Mouse (Mus musculus): ENCODE results near the gene Ptges3. TPM values are rescaled to one million over a fixed set of nuclear protein-coding genes. Genes with fewer than 3 reads are reported as not detected.

The Ptges3 gene
- polyA plus RNA-seq (2014; fragmentation: Nextera tagmentation; extraction: Ambion mirVana): 354 and 377 TPM in 2 replicates

DNA sequence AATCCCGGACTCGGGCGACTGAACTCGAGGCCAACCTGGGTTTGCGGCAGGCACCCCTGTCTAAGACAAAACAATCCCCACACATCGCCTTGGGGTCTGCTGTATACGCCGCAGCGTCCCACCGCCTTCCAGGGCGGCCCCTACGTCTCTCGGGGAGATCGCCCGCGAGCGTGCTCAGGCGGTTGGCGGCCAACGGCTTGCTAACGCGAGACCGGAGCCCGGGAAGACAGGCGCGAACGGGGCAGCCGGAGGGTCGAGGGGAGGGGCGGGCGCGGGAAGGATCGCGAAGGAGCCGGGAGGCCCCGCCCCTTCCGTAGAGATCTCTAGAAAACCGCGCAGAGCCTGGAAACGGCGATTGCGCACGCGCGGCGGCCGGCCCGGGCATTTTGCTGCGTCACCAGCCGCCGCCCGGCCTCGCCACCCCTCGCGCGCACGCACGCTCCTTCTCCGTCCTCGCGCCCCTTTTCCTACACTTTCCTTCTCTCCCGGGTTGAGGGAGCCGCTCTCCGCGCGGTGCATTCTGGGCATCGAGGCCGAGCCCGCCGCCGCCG is at the start of gene Ptges3:
TSS of gene Ptges3 (plus strand) at position 354 of the 551 bp plus-strand sequence.
- no peaks in the 10 kb centered on the region for H3K9me3 ChIP-seq (replicated peaks; ENCODE audit: control insufficient read depth, low read length)
- H3K4me3 ChIP-seq (ENCODE audit: low read depth, low read length): peak within 1 kb of the TSS; percentile 97
- peak within 1 kb of the TSS; percentile 86 for H3K4me2 ChIP-seq
- peak; percentile 89 for ATAC-seq (replicated peaks; ENCODE audit: insufficient number of reproducible peaks, low FRiP score, low TSS enrichment)
- peak within 1 kb of the TSS; percentile 99 for H3K27ac ChIP-seq (ENCODE audit: low read depth, low read length)
- H3K4me1 ChIP-seq (ENCODE audit: control insufficient read depth, insufficient read depth, low read length): peaks cover 12% of the 10 kb centered on the region; the same call in 1 of the 2 replicates
- no peaks in the 10 kb centered on the region for H3K27me3 ChIP-seq (ENCODE audit: control insufficient read depth, insufficient read depth, low read length)
- no peaks in the 10 kb centered on the region; the same call in 1 of the 2 replicates for H3K36me3 ChIP-seq (ENCODE audit: control insufficient read depth, insufficient read depth, low read length)
- WGBS (ENCODE audit: insufficient replicate concordance): under 1% methylated on average over 56 of the region's 72 CpGs
- peak within 1 kb of the TSS; percentile 98 for H3K9ac ChIP-seq (ENCODE audit: low read depth, low read length)

DNA sequence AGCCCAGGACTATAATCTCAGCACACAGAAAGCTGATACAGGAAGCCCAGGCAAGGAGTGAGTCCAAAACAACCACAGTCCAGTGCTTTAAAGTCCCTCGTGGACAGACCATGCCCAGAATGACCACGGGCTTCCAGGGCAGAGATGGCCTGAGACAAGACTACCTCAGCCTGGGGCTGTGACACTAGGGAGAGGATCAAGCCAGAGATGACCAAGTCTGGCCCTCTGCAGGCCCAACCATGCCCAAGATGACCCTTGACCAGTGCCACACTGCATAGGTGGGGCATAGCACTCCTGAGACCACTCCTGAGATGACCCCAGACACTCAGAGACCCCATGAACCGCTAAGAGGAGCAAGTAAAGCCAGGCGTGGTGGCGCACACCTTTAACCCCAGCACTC is 49.0 kb upstream of the Ptges3 start:
- WGBS (ENCODE audit: insufficient replicate concordance): 81% methylated on average over 5 of the region's 5 CpGs
- H3K4me2 ChIP-seq: no peak overlapping the region
- H3K36me3 ChIP-seq (ENCODE audit: control insufficient read depth, insufficient read depth, low read length): no peaks in the 10 kb centered on the region
- no peak overlapping the region for H3K9ac ChIP-seq (ENCODE audit: low read depth, low read length)
- no peaks in the 10 kb centered on the region for H3K4me1 ChIP-seq (ENCODE audit: control insufficient read depth, insufficient read depth, low read length)
- H3K27me3 ChIP-seq (ENCODE audit: control insufficient read depth, insufficient read depth, low read length): no peaks in the 10 kb centered on the region
- no peak overlapping the region for H3K27ac ChIP-seq (ENCODE audit: low read depth, low read length)
- ATAC-seq (replicated peaks; ENCODE audit: insufficient number of reproducible peaks, low FRiP score, low TSS enrichment): no peak; the same call in 1 of the 2 replicates
- no peak overlapping the region for H3K4me3 ChIP-seq (ENCODE audit: low read depth, low read length)
- H3K9me3 ChIP-seq (replicated peaks; ENCODE audit: control insufficient read depth, low read length): no peaks in the 10 kb centered on the region

DNA sequence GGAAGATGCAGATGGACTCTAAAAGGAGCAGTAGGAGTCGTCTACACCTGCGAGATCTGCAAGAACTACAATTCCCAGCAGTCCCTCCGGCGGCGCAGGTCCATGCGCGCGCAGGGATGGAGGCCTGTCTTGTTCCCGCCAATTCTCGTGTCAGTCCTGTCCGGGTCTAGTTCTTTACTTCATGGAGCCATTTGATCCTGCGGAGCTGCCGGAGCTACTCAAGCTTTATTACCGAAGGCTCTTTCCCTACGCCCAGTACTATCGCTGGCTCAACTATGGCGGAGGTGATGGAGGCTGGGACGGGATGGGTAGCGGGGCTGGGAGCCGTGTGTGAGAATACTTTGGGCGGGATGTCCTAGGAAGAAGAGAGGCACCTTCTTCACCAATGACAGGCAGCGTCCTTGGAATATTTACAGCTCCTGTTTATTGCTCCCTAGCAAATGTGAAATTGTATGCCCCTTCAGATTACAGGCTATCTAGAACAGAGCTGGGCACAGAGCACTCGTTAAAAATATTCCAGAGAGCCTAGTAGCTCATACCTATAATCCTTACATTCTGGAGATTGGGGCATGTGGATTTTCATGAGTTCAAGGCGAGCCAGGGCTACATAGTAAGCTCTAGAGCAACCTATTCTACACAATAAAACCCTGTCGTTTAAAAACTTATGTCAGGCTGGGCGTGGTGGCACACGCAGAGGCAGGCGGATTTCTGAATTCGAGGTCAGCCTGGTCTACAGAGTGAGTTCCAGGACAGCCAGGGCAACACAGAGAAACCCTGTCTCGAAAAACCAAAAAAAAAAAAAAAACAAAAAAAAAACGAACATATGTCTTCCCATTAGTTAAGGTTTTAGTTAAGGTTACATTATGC is 43.5 kb upstream of the Ptges3 start, which contains the start of gene Prim1:
TSS of gene Prim1 (plus strand) at position 101 of the 867 bp plus-strand sequence.
- 7% methylated on average over 31 of the region's 31 CpGs for WGBS (ENCODE audit: insufficient replicate concordance)
- peak within 1 kb of the TSS; percentile 82 for H3K9ac ChIP-seq (ENCODE audit: low read depth, low read length)
- peak within 1 kb of the TSS; percentile 54; the same call in 1 of the 2 replicates for H3K27ac ChIP-seq (ENCODE audit: low read depth, low read length)

DNA sequence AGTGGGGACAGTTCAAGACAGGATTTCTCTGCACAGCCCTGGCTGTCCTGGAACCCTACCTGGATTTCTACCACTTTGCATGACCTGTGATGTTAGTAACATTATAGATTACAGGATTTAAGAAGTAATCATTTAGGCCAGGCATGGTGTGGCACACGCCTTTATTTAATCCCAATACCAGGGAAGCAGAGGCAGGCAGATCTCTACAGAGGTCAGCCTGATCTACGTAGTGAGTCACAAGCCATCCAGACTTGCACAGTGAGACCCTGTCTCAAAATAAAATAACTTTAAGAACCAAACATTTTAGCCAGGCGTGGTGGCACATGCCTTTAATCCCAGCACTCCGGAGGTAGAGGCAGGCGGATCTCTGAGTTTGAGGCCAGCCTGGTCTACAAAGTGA is 36.6 kb upstream of the Ptges3 start:
- no peak overlapping the region for H3K4me2 ChIP-seq
- H3K9ac ChIP-seq (ENCODE audit: low read depth, low read length): no peak overlapping the region
- H3K27ac ChIP-seq (ENCODE audit: low read depth, low read length): no peak overlapping the region
- no peak for ATAC-seq (replicated peaks; ENCODE audit: insufficient number of reproducible peaks, low FRiP score, low TSS enrichment)
- H3K4me3 ChIP-seq (ENCODE audit: low read depth, low read length): no peak overlapping the region
- H3K27me3 ChIP-seq (ENCODE audit: control insufficient read depth, insufficient read depth, low read length): no peaks in the 10 kb centered on the region
- peaks cover 27% of the 10 kb centered on the region for H3K36me3 ChIP-seq (ENCODE audit: control insufficient read depth, insufficient read depth, low read length)
- H3K4me1 ChIP-seq (ENCODE audit: control insufficient read depth, insufficient read depth, low read length): no peaks in the 10 kb centered on the region
- 91% methylated on average over 5 of the region's 5 CpGs for WGBS (ENCODE audit: insufficient replicate concordance)
- no peaks in the 10 kb centered on the region for H3K9me3 ChIP-seq (replicated peaks; ENCODE audit: control insufficient read depth, low read length)

More for the DNA sequence above, 43.5 kb upstream of the Ptges3 start, which contains the start of gene Prim1:
- Histone ChIP-seq H3K36me3 (ENCODE audit: control insufficient read depth, insufficient read depth, low read length) (peaks cover 6% of the 10 kb centered on the region; the same call in 1 of the 2 replicates), H3K4me1 (ENCODE audit: control insufficient read depth, insufficient read depth, low read length) (no peaks in the 10 kb centered on the region), H3K9me3 (replicated peaks; ENCODE audit: control insufficient read depth, low read length) (no peaks in the 10 kb centered on the region), H3K4me2 (peak within 1 kb of the TSS; percentile 82), H3K27me3 (ENCODE audit: control insufficient read depth, insufficient read depth, low read length) (no peaks in the 10 kb centered on the region), H3K4me3 (ENCODE audit: low read depth, low read length) (peak within 1 kb of the TSS; percentile 81)
- peak; percentile 85 for ATAC-seq (replicated peaks; ENCODE audit: insufficient number of reproducible peaks, low FRiP score, low TSS enrichment)

DNA sequence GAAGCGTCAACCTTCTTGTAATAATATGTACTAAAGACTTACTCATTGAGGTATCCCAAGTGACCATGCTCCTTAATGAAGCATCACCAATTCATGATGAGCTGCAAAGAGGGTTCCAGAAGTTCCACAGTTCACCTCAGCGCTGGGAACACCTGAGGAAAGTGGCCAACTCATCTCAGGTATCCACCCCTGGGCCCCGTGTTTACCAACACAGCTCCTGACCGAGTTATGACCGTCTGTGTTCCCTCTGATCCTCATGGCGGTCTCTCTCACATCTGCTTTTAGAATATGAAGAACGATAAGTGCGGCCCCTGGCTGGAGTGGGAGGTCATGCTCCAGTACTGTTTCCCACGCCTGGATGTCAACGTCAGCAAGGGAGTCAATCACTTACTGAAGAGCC is 35.3 kb upstream of the Ptges3 start:
- Histone ChIP-seq H3K4me2 (no peak overlapping the region), H3K36me3 (ENCODE audit: control insufficient read depth, insufficient read depth, low read length) (peaks cover 29% of the 10 kb centered on the region)
- 92% methylated on average over 10 of the region's 10 CpGs for WGBS (ENCODE audit: insufficient replicate concordance)

DNA sequence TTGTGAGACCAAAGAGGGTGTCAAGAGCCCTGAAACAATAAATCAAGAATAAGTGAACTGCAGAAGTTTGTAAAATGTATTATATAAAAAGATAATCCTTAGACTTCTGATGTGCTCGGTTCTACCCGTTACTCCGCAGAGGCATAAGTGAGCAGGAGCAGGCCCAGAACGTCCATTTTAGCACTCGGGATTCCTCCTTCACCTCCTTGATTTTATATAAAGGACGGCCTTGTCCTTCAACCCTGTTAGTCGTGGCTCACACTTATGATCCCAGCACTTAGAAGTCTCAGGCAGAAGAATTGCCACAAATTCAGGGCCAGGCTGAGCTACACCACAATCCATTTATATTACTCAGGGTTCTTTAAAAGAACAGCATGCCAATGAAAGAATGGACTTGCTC is 28.8 kb upstream of the Ptges3 start:
- WGBS (ENCODE audit: insufficient replicate concordance): 91% methylated on average over 7 of the region's 7 CpGs
- Histone ChIP-seq H3K4me2 (no peak overlapping the region), H3K36me3 (ENCODE audit: control insufficient read depth, insufficient read depth, low read length) (peaks cover 10% of the 10 kb centered on the region), H3K27me3 (ENCODE audit: control insufficient read depth, insufficient read depth, low read length) (no peaks in the 10 kb centered on the region), H3K4me1 (ENCODE audit: control insufficient read depth, insufficient read depth, low read length) (peaks cover 4% of the 10 kb centered on the region; the same call in 1 of the 2 replicates), H3K9me3 (replicated peaks; ENCODE audit: control insufficient read depth, low read length) (no peaks in the 10 kb centered on the region), H3K9ac (ENCODE audit: low read depth, low read length) (no peak overlapping the region), H3K27ac (ENCODE audit: low read depth, low read length) (no peak overlapping the region), H3K4me3 (ENCODE audit: low read depth, low read length) (no peak overlapping the region)
- no peak for ATAC-seq (replicated peaks; ENCODE audit: insufficient number of reproducible peaks, low FRiP score, low TSS enrichment)

More for the DNA sequence above, 35.3 kb upstream of the Ptges3 start:
- Histone ChIP-seq H3K27ac (ENCODE audit: low read depth, low read length) (no peak overlapping the region), H3K4me3 (ENCODE audit: low read depth, low read length) (no peak overlapping the region), H3K4me1 (ENCODE audit: control insufficient read depth, insufficient read depth, low read length) (no peaks in the 10 kb centered on the region), H3K9ac (ENCODE audit: low read depth, low read length) (no peak overlapping the region), H3K9me3 (replicated peaks; ENCODE audit: control insufficient read depth, low read length) (no peaks in the 10 kb centered on the region), H3K27me3 (ENCODE audit: control insufficient read depth, insufficient read depth, low read length) (no peaks in the 10 kb centered on the region)
- ATAC-seq (replicated peaks; ENCODE audit: insufficient number of reproducible peaks, low FRiP score, low TSS enrichment): no peak

DNA sequence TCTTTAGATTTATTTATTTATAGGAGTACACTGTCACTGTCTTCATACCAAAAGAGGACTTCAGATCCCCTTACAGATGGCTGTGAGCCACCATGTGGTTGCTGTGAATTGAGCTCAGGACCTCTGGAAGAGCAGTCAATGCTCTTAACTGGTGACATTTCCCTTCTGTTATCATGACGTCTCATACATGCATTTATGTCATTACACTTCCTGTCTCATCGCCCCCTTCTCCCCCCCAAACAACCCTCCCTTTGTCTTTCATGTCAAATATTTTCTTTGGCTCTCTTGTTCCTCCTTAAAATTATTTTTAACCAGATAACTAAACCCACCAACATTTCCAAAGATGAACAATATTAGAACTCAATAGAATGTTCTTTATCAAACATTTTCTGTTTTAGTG is 27.9 kb upstream of the Ptges3 start:
- Histone ChIP-seq H3K4me3 (ENCODE audit: low read depth, low read length) (no peak overlapping the region), H3K9ac (ENCODE audit: low read depth, low read length) (no peak overlapping the region), H3K36me3 (ENCODE audit: control insufficient read depth, insufficient read depth, low read length) (peaks cover 6% of the 10 kb centered on the region), H3K9me3 (replicated peaks; ENCODE audit: control insufficient read depth, low read length) (no peaks in the 10 kb centered on the region), H3K4me1 (ENCODE audit: control insufficient read depth, insufficient read depth, low read length) (peaks cover 4% of the 10 kb centered on the region; the same call in 1 of the 2 replicates), H3K27me3 (ENCODE audit: control insufficient read depth, insufficient read depth, low read length) (no peaks in the 10 kb centered on the region), H3K27ac (ENCODE audit: low read depth, low read length) (no peak overlapping the region), H3K4me2 (no peak overlapping the region)
- ATAC-seq (replicated peaks; ENCODE audit: insufficient number of reproducible peaks, low FRiP score, low TSS enrichment): no peak
- WGBS (ENCODE audit: insufficient replicate concordance): 65% methylated on average over 2 of the region's 2 CpGs

DNA sequence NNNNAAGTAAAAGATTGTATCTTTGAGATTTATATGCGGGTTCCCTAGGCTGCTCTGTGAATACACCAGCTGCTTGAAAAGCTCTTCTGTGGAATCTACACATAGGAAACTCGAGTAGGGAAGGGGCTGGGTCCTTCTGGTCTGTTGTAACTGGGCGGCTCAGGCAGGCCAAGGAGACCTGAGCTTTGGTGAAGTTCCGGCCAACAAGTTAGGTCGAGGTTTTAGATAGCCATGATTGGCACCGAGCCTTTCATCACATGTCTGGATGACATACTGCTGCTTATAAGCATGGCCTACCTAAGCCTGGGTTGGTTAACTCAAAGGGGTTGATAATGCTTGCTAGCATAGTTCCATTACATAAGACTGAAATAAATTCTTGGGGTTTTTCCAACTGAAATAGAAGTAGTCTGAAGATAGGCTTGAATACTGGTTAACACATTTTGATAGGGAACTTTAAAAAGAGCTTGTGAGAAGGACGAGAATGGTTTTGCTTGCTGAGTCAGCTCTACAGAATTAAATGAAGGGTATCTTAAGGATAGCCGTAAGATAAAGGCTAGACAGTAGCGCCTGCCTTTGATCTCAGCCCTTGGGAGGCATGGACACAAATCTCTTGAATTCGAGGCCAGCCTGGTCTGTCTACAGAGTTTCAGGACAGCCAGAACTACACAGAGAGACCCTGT is 21.9 kb upstream of the Ptges3 start:
- H3K9ac ChIP-seq (ENCODE audit: low read depth, low read length): peak overlapping the region; percentile 100
- peak overlapping the region; percentile 98 for H3K27ac ChIP-seq (ENCODE audit: low read depth, low read length)
- no peaks in the 10 kb centered on the region for H3K9me3 ChIP-seq (replicated peaks; ENCODE audit: control insufficient read depth, low read length)
- WGBS (ENCODE audit: insufficient replicate concordance): 2% methylated on average over 10 of the region's 10 CpGs
- peak overlapping the region; percentile 100 for H3K4me3 ChIP-seq (ENCODE audit: low read depth, low read length)
- peaks cover 36% of the 10 kb centered on the region for H3K4me1 ChIP-seq (ENCODE audit: control insufficient read depth, insufficient read depth, low read length)
- peak overlapping the region; percentile 87 for H3K4me2 ChIP-seq
- peaks cover 6% of the 10 kb centered on the region for H3K36me3 ChIP-seq (ENCODE audit: control insufficient read depth, insufficient read depth, low read length)
- 0 out of 2 replicates have a peak, but pooled peaks have one; percentile 8 for ATAC-seq (replicated peaks; ENCODE audit: insufficient number of reproducible peaks, low FRiP score, low TSS enrichment)
- H3K27me3 ChIP-seq (ENCODE audit: control insufficient read depth, insufficient read depth, low read length): no peaks in the 10 kb centered on the region

Measured in heart, embryonic 11.5 days (tissue).